Mouse (Mus musculus): ENCODE measurements around the gene Tmco3. TPM values are rescaled to one million over a fixed set of nuclear protein-coding genes. Genes with fewer than 3 reads are reported as not detected.
A peak's percentile ranks its signal among the peaks of the same experiment; 100 is the strongest.
"Not testable (repeated sequence)": the region's sequence is repeated elsewhere in the genome, so short reads cannot be mapped to it uniquely, and the experiment has no call there.

Gene Tmco3
- polyA plus RNA-seq, 1 experiment from 2014 or later, result 5.2 TPM

GRCm38 (mm10) chr8:13306916-13307315 is 18.9 kb downstream of the Tmco3 start:
- Histone ChIP-seq H3K4me2 (no peak overlapping the region), H3K9me3 (replicated peaks) (no peaks in the 10 kb centered on the region), H3K4me1 (replicated peaks) (peaks cover 6% of the 10 kb centered on the region), H3K4me3 (replicated peaks) (no peak overlapping the region), H3K36me3 (peaks cover 11% of the 10 kb centered on the region), H3K9ac (no peak overlapping the region), H3K27ac (no peak overlapping the region), H3K27me3 (no peaks in the 10 kb centered on the region)
- DNase-seq (no peak), ATAC-seq (ENCODE audit: low read depth) (no peak)
- 60% methylated on average over 9 of the region's 9 CpGs for WGBS (ENCODE audit: insufficient replicate concordance)

GRCm38 (mm10) chr8:13314922-13315321 is 26.9 kb downstream of the Tmco3 start:
- H3K27ac ChIP-seq, result no peak overlapping the region
- no peaks in the 10 kb centered on the region for H3K27me3 ChIP-seq
- no peak overlapping the region for H3K9ac ChIP-seq
- WGBS (ENCODE audit: insufficient replicate concordance), result 54% methylated on average over 3 of the region's 3 CpGs
- peaks cover 4% of the 10 kb centered on the region for H3K4me1 ChIP-seq (replicated peaks)
- DNase-seq, result no peak
- 0 out of 2 replicates have a peak, but pooled peaks cover 3% of the 10 kb centered on the region for H3K36me3 ChIP-seq
- no peak overlapping the region for H3K4me2 ChIP-seq
- ATAC-seq (ENCODE audit: low read depth), result no peak
- no peak overlapping the region for H3K4me3 ChIP-seq (replicated peaks)
- no peaks in the 10 kb centered on the region for H3K9me3 ChIP-seq (replicated peaks)

DNA sequence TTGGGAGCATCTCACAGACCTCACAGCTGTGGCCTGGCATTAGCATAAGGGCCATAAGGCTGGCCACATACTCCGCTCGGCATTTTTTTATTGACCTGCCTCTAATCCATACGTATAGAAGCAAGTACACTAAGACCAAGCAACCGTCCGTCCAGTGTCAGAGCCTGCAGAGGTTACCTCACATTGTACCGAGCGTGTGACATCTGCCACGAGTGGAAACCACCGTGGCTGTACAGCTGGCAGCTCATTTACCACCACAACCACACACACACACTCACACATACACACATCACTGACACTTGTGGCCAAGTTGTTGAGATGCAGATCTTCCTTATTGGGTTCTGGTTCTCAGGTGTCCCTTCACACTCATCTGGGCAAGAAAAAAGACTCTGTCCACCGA is 28.7 kb downstream of the Tmco3 start:
- H3K9me3 ChIP-seq (replicated peaks), result no peaks in the 10 kb centered on the region
- H3K27me3 ChIP-seq, result no peaks in the 10 kb centered on the region
- ATAC-seq (ENCODE audit: low read depth), result no peak
- no peak overlapping the region for H3K9ac ChIP-seq
- no peak overlapping the region for H3K27ac ChIP-seq
- H3K4me3 ChIP-seq (replicated peaks), result no peak overlapping the region
- 80% methylated on average over 10 of the region's 10 CpGs for WGBS (ENCODE audit: insufficient replicate concordance)
- no peak overlapping the region for H3K4me2 ChIP-seq
- H3K36me3 ChIP-seq, result 0 out of 2 replicates have a peak, but pooled peaks cover 3% of the 10 kb centered on the region
- DNase-seq, result no peak
- H3K4me1 ChIP-seq (replicated peaks), result peaks cover 4% of the 10 kb centered on the region

DNA sequence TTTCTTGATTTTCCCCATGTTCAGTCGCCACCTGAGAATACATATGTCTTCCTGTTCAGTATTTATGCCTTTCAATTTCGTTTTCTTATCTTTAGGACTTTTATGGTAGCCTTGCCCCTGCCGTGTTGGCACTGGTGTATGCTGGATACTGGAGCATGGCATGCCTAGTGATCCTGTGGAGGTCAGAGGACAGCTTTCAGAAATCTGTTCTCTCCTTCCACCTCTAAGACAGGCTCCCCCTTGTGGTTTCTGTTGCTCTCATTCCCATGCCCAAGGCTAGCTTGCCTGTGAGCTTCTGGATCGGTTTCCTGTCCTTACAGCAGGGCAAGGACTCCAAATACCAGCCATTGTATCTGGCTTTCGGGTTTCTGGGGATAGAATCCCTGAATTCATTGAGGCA is 38.6 kb downstream of the Tmco3 start:
- no peak for DNase-seq
- whole genome bisulfite sequencing (ENCODE audit: insufficient replicate concordance), result 25% methylated on average over 5 of the region's 5 CpGs
- H3K4me2 ChIP-seq, result no peak overlapping the region
- no peaks in the 10 kb centered on the region for H3K4me1 ChIP-seq (replicated peaks)
- no peaks in the 10 kb centered on the region for H3K36me3 ChIP-seq
- H3K9me3 ChIP-seq (replicated peaks), result no peaks in the 10 kb centered on the region
- no peak overlapping the region for H3K9ac ChIP-seq
- H3K27me3 ChIP-seq, result 0 out of 2 replicates have a peak, but pooled peaks cover 6% of the 10 kb centered on the region
- ATAC-seq (ENCODE audit: low read depth), result no peak
- no peak overlapping the region for H3K4me3 ChIP-seq (replicated peaks)
- no peak overlapping the region for H3K27ac ChIP-seq

- no peak overlapping the region for H3K27ac ChIP-seq
- H3K4me1 ChIP-seq (replicated peaks), result peaks cover 13% of the 10 kb centered on the region
- ATAC-seq (ENCODE audit: low read depth) (no peak), DNase-seq (no peak)
- H3K4me2 ChIP-seq, result no peak overlapping the region
- WGBS (ENCODE audit: insufficient replicate concordance), result 25% methylated on average over 1 of the region's 1 CpGs
- no peak overlapping the region for H3K9ac ChIP-seq
- H3K36me3 ChIP-seq, result no peaks in the 10 kb centered on the region
- H3K9me3 ChIP-seq (replicated peaks), result no peaks in the 10 kb centered on the region
- 0 out of 2 replicates have a peak, but pooled peaks cover 12% of the 10 kb centered on the region for H3K27me3 ChIP-seq
- H3K4me3 ChIP-seq (replicated peaks), result no peak overlapping the region
Measured at GRCm38 (mm10) chr8:13334671-13335070, 46.7 kb downstream of the Tmco3 start.

GRCm38 (mm10) chr8:13337245-13337644 is 49.3 kb downstream of the Tmco3 start:
- Histone ChIP-seq H3K9ac (peak overlapping the region; percentile 100; the same call in 1 of the 2 replicates), H3K4me2 (peak overlapping the region; percentile 96; the same call in 1 of the 2 replicates), H3K36me3 (peaks cover 23% of the 10 kb centered on the region), H3K4me1 (replicated peaks) (peaks cover 38% of the 10 kb centered on the region), H3K27ac (peak overlapping the region; percentile 3; the same call in 1 of the 2 replicates)
- H3K27me3 ChIP-seq; H3K9me3 ChIP-seq (replicated peaks); H3K4me3 ChIP-seq (replicated peaks); ATAC-seq (ENCODE audit: low read depth); DNase-seq: not testable (repeated sequence)
- WGBS (ENCODE audit: insufficient replicate concordance), result 48% methylated on average over 6 of the region's 6 CpGs

- no peaks in the 10 kb centered on the region for H3K9me3 ChIP-seq (replicated peaks)
- H3K4me3 ChIP-seq (replicated peaks), result peak overlapping the region; percentile 94
- H3K27me3 ChIP-seq, result no peaks in the 10 kb centered on the region
- ATAC-seq (ENCODE audit: low read depth), result no peak
- peaks cover 28% of the 10 kb centered on the region for H3K36me3 ChIP-seq
- no peak for DNase-seq
- peak overlapping the region; percentile 3 for H3K27ac ChIP-seq
- H3K4me2 ChIP-seq, result peak overlapping the region; percentile 96
- H3K9ac ChIP-seq, result peak overlapping the region; percentile 100
- 57% methylated on average over 3 of the region's 3 CpGs for WGBS (ENCODE audit: insufficient replicate concordance)
- peaks cover 43% of the 10 kb centered on the region for H3K4me1 ChIP-seq (replicated peaks)
Measured at GRCm38 (mm10) chr8:13337678-13338077, 49.7 kb downstream of the Tmco3 start.

DNA sequence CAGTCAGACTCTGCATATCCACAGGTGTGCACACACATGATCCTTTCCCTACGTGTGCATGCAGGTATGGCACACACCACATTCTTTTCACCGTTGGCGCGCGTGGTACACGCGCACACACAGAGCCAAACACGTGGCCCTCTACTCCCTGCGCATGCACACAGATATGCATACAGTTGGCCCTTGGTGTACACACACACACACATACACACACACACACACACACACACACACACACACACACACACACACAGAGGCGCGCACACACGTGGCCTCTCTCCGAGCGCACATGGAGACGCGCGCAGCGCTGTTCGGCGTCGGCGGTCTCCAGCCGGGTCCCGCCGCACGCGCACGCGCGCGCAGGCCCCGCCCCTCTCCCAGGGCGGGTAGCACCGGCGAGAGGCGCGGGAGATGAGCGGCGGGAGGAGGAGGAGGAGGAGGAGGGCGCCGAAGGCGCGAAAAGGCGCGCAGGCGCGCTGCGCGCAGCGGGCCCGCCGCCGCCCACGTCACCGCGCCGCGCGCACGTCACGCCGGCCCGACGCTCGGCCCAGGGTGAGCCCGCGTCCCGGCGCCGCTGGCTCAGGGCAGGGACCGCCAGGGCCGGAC is 50.4 kb downstream of the Tmco3 start, which contains the start of gene Tfdp1:
TSS of gene Tfdp1 (plus strand) at position 497 of the 606 bp plus-strand sequence.
- Histone ChIP-seq H3K36me3 (peaks cover 34% of the 10 kb centered on the region), H3K4me2 (peak within 1 kb of the TSS; percentile 96), H3K9me3 (replicated peaks) (no peaks in the 10 kb centered on the region), H3K4me1 (replicated peaks) (peaks cover 49% of the 10 kb centered on the region), H3K27me3 (no peaks in the 10 kb centered on the region), H3K4me3 (replicated peaks) (peak within 1 kb of the TSS; percentile 94), H3K27ac (peak within 1 kb of the TSS; percentile 88), H3K9ac (peak within 1 kb of the TSS; percentile 100)
- whole genome bisulfite sequencing (ENCODE audit: insufficient replicate concordance), result 1% methylated on average over 56 of the region's 72 CpGs
- DNase-seq, result peak; percentile 83
- peak; percentile 91 for ATAC-seq (ENCODE audit: low read depth)

DNA sequence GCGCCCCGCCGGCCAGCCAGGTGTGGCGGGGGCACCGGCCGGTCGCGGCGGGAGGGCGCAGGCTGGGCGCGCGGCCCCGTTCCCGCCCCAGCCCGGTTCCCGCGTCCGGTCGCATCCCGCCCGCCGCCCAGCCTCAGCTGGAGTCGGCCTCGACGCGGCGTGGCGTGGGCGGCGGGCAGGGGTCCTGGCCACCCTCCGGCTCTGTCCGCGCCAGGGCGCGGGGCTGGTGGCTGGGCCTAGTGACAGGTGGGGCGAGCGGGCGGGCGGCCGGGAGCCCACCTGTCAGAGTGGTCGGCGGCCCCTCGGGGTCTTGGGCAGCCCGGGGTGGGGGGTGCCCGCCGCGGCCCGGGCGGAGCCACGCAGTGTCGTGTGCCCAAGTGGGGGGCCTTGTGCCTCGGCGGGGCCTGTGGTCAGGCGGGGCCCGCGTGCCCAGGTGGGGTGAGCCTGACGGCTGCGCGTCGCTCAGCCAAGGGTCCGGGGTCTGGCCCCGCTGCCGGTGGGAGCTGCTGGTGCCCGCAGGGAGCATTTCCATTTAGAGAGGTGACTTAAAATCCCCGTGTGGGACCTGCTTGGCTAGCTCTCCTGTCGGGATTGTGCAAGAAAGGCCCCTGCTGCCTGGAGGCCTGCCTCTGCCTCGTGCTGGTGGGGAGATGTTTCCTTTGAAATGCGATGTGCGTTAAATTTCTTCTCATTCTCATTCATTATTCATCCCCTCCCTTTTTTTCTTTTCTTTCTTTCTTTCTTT is 51.1 kb downstream of the Tmco3 start:
- Histone ChIP-seq H3K36me3 (peaks cover 42% of the 10 kb centered on the region), H3K4me3 (replicated peaks) (peak overlapping the region; percentile 94), H3K9ac (peak overlapping the region; percentile 100), H3K27me3 (no peaks in the 10 kb centered on the region), H3K9me3 (replicated peaks) (no peaks in the 10 kb centered on the region), H3K27ac (peak overlapping the region; percentile 88), H3K4me1 (replicated peaks) (peaks cover 57% of the 10 kb centered on the region), H3K4me2 (peak overlapping the region; percentile 96)
- under 1% methylated on average over 67 of the region's 70 CpGs for WGBS (ENCODE audit: insufficient replicate concordance)
- DNase-seq (no peak), ATAC-seq (ENCODE audit: low read depth) (peak; percentile 54)

GRCm38 (mm10) chr8:13339646-13339990 is 51.6 kb downstream of the Tmco3 start:
- peak overlapping the region; percentile 88 for H3K27ac ChIP-seq
- H3K9ac ChIP-seq, result peak overlapping the region; percentile 100
- DNase-seq, result no peak
- peak overlapping the region; percentile 96 for H3K4me2 ChIP-seq
- peaks cover 62% of the 10 kb centered on the region for H3K4me1 ChIP-seq (replicated peaks)
- peak overlapping the region; percentile 94 for H3K4me3 ChIP-seq (replicated peaks)
- H3K36me3 ChIP-seq, result peaks cover 47% of the 10 kb centered on the region
- H3K9me3 ChIP-seq (replicated peaks), result no peaks in the 10 kb centered on the region
- no peak for ATAC-seq (ENCODE audit: low read depth)
- WGBS (ENCODE audit: insufficient replicate concordance), result 6% methylated on average over 11 of the region's 11 CpGs
- H3K27me3 ChIP-seq, result no peaks in the 10 kb centered on the region

DNA sequence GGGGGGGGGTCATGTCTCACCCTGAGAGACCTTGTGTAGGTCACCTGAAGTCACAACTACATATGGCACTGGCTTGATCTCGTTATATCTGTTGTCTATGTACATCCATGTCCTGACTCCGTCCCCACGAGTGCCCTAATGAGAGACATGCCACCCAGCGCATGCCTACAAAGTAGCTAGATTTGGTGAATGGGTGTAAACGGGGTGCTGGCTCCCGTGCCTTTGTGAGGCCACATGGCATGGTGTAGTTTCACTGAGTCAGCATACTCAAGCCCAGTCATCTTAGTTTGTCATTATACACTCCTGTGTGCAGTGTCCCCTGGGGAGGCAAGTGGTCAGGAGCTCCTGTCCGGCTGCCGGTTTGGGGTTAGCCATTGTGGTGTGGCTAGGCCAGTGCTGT is 52.7 kb downstream of the Tmco3 start:
- Histone ChIP-seq H3K4me1 (replicated peaks) (peaks cover 63% of the 10 kb centered on the region), H3K4me3 (replicated peaks) (peak overlapping the region; percentile 94), H3K27me3 (no peaks in the 10 kb centered on the region), H3K9me3 (replicated peaks) (no peaks in the 10 kb centered on the region), H3K4me2 (peak overlapping the region; percentile 96), H3K36me3 (peaks cover 57% of the 10 kb centered on the region), H3K9ac (peak overlapping the region; percentile 100), H3K27ac (peak overlapping the region; percentile 51)
- no peak for DNase-seq
- 74% methylated on average over 8 of the region's 8 CpGs for WGBS (ENCODE audit: insufficient replicate concordance)
- no peak for ATAC-seq (ENCODE audit: low read depth)

Data from liver, embryonic 13.5 days (tissue).